Mouse (Mus musculus): ENCODE measurements at regions not wholly inside any gene's neighbourhood (a gene's known extent, or its start where the extent isn't known, plus 50 kb on each side); places are given as distances from the start of the nearest gene placed in this dataset.

GRCm38 (mm10) chr6:143668551-143668950 is 501.5 kb downstream of the Etnk1 start:
- H3K9me3 ChIP-seq (replicated peaks; ENCODE audit: low read length): no peaks in the 10 kb centered on the region
- no peak overlapping the region for H3K27ac ChIP-seq (ENCODE audit: insufficient read depth, low read depth)
- no peaks in the 10 kb centered on the region for H3K79me2 ChIP-seq (replicated peaks; ENCODE audit: control insufficient read depth, extremely low read depth, insufficient read depth, poor library complexity, severe bottlenecking)
- no peak overlapping the region for H3K4me2 ChIP-seq (ENCODE audit: insufficient read depth, low read depth, poor library complexity, severe bottlenecking)
- no peaks in the 10 kb centered on the region for H3K36me3 ChIP-seq (replicated peaks in 1 of 2; ENCODE audit: control insufficient read depth in 1 of 2, insufficient read depth in 1 of 2, low read length in 1 of 2)
- dilution Hi-C loops (cut with MboI; ENCODE audit: extremely low pct_ligation_motif_present, extremely low pct_unique_long_range_greater_than_20kb, low sequenced_read_pairs) (no loop called here), in situ Hi-C loops (cut with MboI; ENCODE audit: low pct_ligation_motif_present, low pct_unique_long_range_greater_than_20kb, low sequenced_read_pairs) (no loop called here)
- H3K4me1 ChIP-seq (ENCODE audit: control insufficient read depth in 1 of 2, insufficient read depth in 2 of 2): peaks cover 0 to 3% of the 10 kb centered on the region in 2 experiments; a peak in 1 of 4 replicates
- no peaks in the 10 kb centered on the region for H3K27me3 ChIP-seq (replicated peaks)
- no peak overlapping the region for H3K9ac ChIP-seq (ENCODE audit: insufficient read depth, low read depth)
- TF ChIP-seq POLR2A (IDR thresholded peaks at IDR 0.05; ENCODE audit: low read depth, low read length) (no peak), ELF1 (IDR thresholded peaks at IDR 0.05; ENCODE audit: low read depth, low read length) (no peak), CHD2 (IDR thresholded peaks at IDR 0.05; ENCODE audit: low read length) (no peak), IRF4 (IDR thresholded peaks at IDR 0.05; ENCODE audit: low read depth, low read length) (no peak), CHD1 (IDR thresholded peaks at IDR 0.05; ENCODE audit: low read depth, low read length) (no peak), NELFE (IDR thresholded peaks at IDR 0.05; ENCODE audit: low read depth, low read length) (no peak), MXI1 (IDR thresholded peaks at IDR 0.05; ENCODE audit: low read depth, low read length) (no peak), MEF2A (IDR thresholded peaks at IDR 0.05; ENCODE audit: borderline replicate concordance, low read depth, low read length) (no peak), ZMIZ1 (IDR thresholded peaks at IDR 0.05; ENCODE audit: low read depth, low read length) (no peak), BHLHE40 (IDR thresholded peaks at IDR 0.05; ENCODE audit: low read depth, low read length) (no peak), MAZ (IDR thresholded peaks at IDR 0.05; ENCODE audit: low read depth, low read length) (no peak), TBP (conservative IDR thresholded peaks at IDR 0.05; ENCODE audit: low read depth, low read length) (no peak), RCOR1 (conservative IDR thresholded peaks at IDR 0.05; ENCODE audit: low read depth, low read length) (no peak), ZKSCAN1 (IDR thresholded peaks at IDR 0.05; ENCODE audit: borderline replicate concordance, low read depth, low read length) (no peak), JUND (conservative IDR thresholded peaks at IDR 0.05; ENCODE audit: low read depth, low read length) (no peak), RAD21 (IDR thresholded peaks at IDR 0.05; ENCODE audit: low read depth, low read length) (no peak), NRF1 (IDR thresholded peaks at IDR 0.05; ENCODE audit: low read depth, low read length) (no peak), SMC3 (IDR thresholded peaks at IDR 0.05; ENCODE audit: low read depth, low read length) (no peak), KAT2A (IDR thresholded peaks at IDR 0.05; ENCODE audit: insufficient replicate concordance, low read length) (no peak)
- no peak for DNase-seq (ENCODE audit: extremely low read depth)
- no peak overlapping the region for H3K4me3 ChIP-seq (replicated peaks in 1 of 3; ENCODE audit: low read depth in 2 of 3, low read length in 2 of 3, poor library complexity in 1 of 3)

GRCm38 (mm10) chr6:143669446-143670130 is 502.6 kb downstream of the Etnk1 start:
- H3K9ac ChIP-seq (ENCODE audit: insufficient read depth, low read depth): no peak overlapping the region
- H3K4me2 ChIP-seq (ENCODE audit: insufficient read depth, low read depth, poor library complexity, severe bottlenecking): no peak overlapping the region
- no peak for DNase-seq (ENCODE audit: extremely low read depth)
- no peak overlapping the region for H3K4me3 ChIP-seq (replicated peaks in 1 of 3; ENCODE audit: low read depth in 2 of 3, low read length in 2 of 3, poor library complexity in 1 of 3)
- dilution Hi-C loops (cut with MboI; ENCODE audit: extremely low pct_ligation_motif_present, extremely low pct_unique_long_range_greater_than_20kb, low sequenced_read_pairs): no loop called here
- in situ Hi-C loops (cut with MboI; ENCODE audit: low pct_ligation_motif_present, low pct_unique_long_range_greater_than_20kb, low sequenced_read_pairs): no loop called here
- no peaks in the 10 kb centered on the region for H3K27me3 ChIP-seq (replicated peaks)
- H3K4me1 ChIP-seq (ENCODE audit: control insufficient read depth in 1 of 2, insufficient read depth in 2 of 2): peaks cover 0 to 3% of the 10 kb centered on the region in 2 experiments; a peak in 1 of 4 replicates
- TF ChIP-seq BHLHE40 (IDR thresholded peaks at IDR 0.05; ENCODE audit: low read depth, low read length) (no peak), ZNF384 (IDR thresholded peaks at IDR 0.05; ENCODE audit: low read depth, low read length) (no peak), TBP (conservative IDR thresholded peaks at IDR 0.05; ENCODE audit: low read depth, low read length) (no peak), NRF1 (IDR thresholded peaks at IDR 0.05; ENCODE audit: low read depth, low read length) (no peak), ELF1 (IDR thresholded peaks at IDR 0.05; ENCODE audit: low read depth, low read length) (no peak), IRF4 (IDR thresholded peaks at IDR 0.05; ENCODE audit: low read depth, low read length) (no peak)
- no peaks in the 10 kb centered on the region for H3K36me3 ChIP-seq (replicated peaks in 1 of 2; ENCODE audit: control insufficient read depth in 1 of 2, insufficient read depth in 1 of 2, low read length in 1 of 2)
- H3K9me3 ChIP-seq (replicated peaks; ENCODE audit: low read length): no peaks in the 10 kb centered on the region
- H3K79me2 ChIP-seq (replicated peaks; ENCODE audit: control insufficient read depth, extremely low read depth, insufficient read depth, poor library complexity, severe bottlenecking): no peaks in the 10 kb centered on the region
- H3K27ac ChIP-seq (ENCODE audit: insufficient read depth, low read depth): no peak overlapping the region

Measured in CH12.LX (cell line).